ENCODE assay signal across 12 mouse cellular contexts in the genomic region with DNA sequence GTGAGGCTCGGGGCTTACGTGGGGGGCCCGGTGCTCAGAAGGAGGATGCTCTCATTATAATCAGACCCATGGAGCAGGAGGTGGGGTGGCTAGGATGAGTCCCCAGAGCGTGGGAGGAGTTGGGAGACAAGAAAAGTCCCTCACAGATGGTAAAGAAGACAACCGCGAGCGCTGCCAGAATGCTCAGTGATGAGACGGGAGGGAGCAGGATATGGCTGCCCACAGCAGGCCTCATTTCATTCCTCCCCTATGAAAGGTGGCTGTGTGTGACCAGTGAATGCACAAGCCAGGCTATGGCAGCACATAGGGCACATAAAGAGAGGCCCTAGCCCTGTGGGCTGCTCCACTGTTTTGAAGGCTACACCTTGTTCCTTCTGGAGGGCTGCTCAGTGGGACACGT.
DNase-seq lines count a peak whose midpoint lies in the region; ATAC-seq and TF ChIP-seq lines count a peak whose summit lies in the region.
"Had no signal": no experiment of that assay in that cellular context is flagged by ENCODE, and none has a peak within 500 bp of the region (broad histone marks: within the 10 kb centered on the region; RNA-seq: fewer than 3 reads in every experiment).

No protein-coding gene starts in this region.

- H3K4me3 ChIP-seq in midbrain, embryonic 11.5 days (ENCODE audit: low read depth, low read length), result no peak overlapping the region
- H3K4me3 ChIP-seq in midbrain, postnatal 0 days (ENCODE audit: low read depth, low read length), result no peak overlapping the region
- H3K4me3 ChIP-seq in kidney, embryonic 15.5 days (replicated peaks), result no peak overlapping the region
- H3K4me3 ChIP-seq: forebrain, embryonic 12.5 days; intestine, embryonic 15.5 days had no signal

- 85% methylated on average over 9 of the region's 9 CpGs for WGBS in midbrain, embryonic 11.5 days
- 82% methylated on average over 9 of the region's 9 CpGs for WGBS in midbrain, postnatal 0 days
- 84% methylated on average over 9 of the region's 9 CpGs for WGBS in kidney, embryonic 15.5 days

- peak; percentile 33 for DNase-seq in cerebellum, adult 8-10 months
- no peak for DNase-seq in cerebellum, postnatal 14 days
- DNase-seq in midbrain, embryonic 11.5 days (ENCODE audit: low spot score, missing footprints), result peak; percentile 78
- DNase-seq in midbrain, postnatal 0 days (ENCODE audit: low spot score), result no peak
- DNase-seq in layer of hippocampus, postnatal 25 days (ENCODE audit: extremely low spot score in 1 of 2, low spot score in 1 of 2), result peak; percentile 37 to 40
- peak; percentile 79 for DNase-seq in telencephalon, adult 2 months (ENCODE audit: low read depth, low spot score)
- no peak for DNase-seq in adrenal gland, adult 8-10 months
- DNase-seq: heart, postnatal 14 days; liver, postnatal 0 days had no signal

- H3K36me3 ChIP-seq in midbrain, embryonic 11.5 days (ENCODE audit: control insufficient read depth, insufficient read depth, low read length), result no peaks in the 10 kb centered on the region
- peaks cover 23% of the 10 kb centered on the region for H3K36me3 ChIP-seq in midbrain, postnatal 0 days (ENCODE audit: insufficient read depth, low read length)
- H3K36me3 ChIP-seq in kidney, embryonic 15.5 days, result peaks cover 18% of the 10 kb centered on the region

- no peak overlapping the region for H3K9ac ChIP-seq in midbrain, embryonic 11.5 days (ENCODE audit: low read length)
- H3K9ac ChIP-seq in midbrain, postnatal 0 days (replicated peaks; ENCODE audit: low read length, poor library complexity, severe bottlenecking), result no peak overlapping the region
- H3K9ac ChIP-seq in kidney, embryonic 15.5 days, result no peak overlapping the region
- H3K9ac ChIP-seq: forebrain, embryonic 12.5 days; intestine, embryonic 15.5 days; liver, postnatal 0 days had no signal

- ATAC-seq in midbrain, embryonic 11.5 days (ENCODE audit: low FRiP score), result no peak
- no peak for ATAC-seq in midbrain, postnatal 0 days (ENCODE audit: low FRiP score)
- ATAC-seq in kidney, embryonic 15.5 days (replicated peaks; ENCODE audit: low FRiP score), result no peak
- ATAC-seq: intestine, embryonic 15.5 days; liver, postnatal 0 days had no signal

- TF ChIP-seq CTCF in midbrain, postnatal 0 days (IDR thresholded peaks at IDR 0.05), result no peak

- H3K4me2 ChIP-seq in midbrain, embryonic 11.5 days, result no peak overlapping the region
- no peak overlapping the region for H3K4me2 ChIP-seq in midbrain, postnatal 0 days (ENCODE audit: low read depth, low read length, poor library complexity, severe bottlenecking)
- no peak overlapping the region for H3K4me2 ChIP-seq in kidney, embryonic 15.5 days
- H3K4me2 ChIP-seq: forebrain, embryonic 12.5 days; intestine, embryonic 15.5 days had no signal

- H3K27me3 ChIP-seq in midbrain, embryonic 11.5 days (ENCODE audit: control insufficient read depth, insufficient read depth, low read length), result no peaks in the 10 kb centered on the region
- no peaks in the 10 kb centered on the region for H3K27me3 ChIP-seq in midbrain, postnatal 0 days (ENCODE audit: insufficient read depth, low read length)
- no peaks in the 10 kb centered on the region for H3K27me3 ChIP-seq in kidney, embryonic 15.5 days
- H3K27me3 ChIP-seq: forebrain, embryonic 12.5 days; intestine, embryonic 15.5 days had no signal

- no peak overlapping the region for H3K27ac ChIP-seq in midbrain, embryonic 11.5 days (ENCODE audit: low read depth, low read length)
- no peak overlapping the region for H3K27ac ChIP-seq in midbrain, postnatal 0 days (ENCODE audit: low read depth, low read length)
- H3K27ac ChIP-seq in kidney, embryonic 15.5 days, result no peak overlapping the region
- H3K27ac ChIP-seq: forebrain, embryonic 12.5 days; intestine, embryonic 15.5 days had no signal

- no peaks in the 10 kb centered on the region for H3K4me1 ChIP-seq in midbrain, embryonic 11.5 days (ENCODE audit: control insufficient read depth, insufficient read depth, low read length)
- no peaks in the 10 kb centered on the region for H3K4me1 ChIP-seq in midbrain, postnatal 0 days (ENCODE audit: insufficient read depth, low read length)
- H3K4me1 ChIP-seq in kidney, embryonic 15.5 days, result peaks cover 3% of the 10 kb centered on the region; the same call in 1 of the 2 replicates
- H3K4me1 ChIP-seq: forebrain, embryonic 12.5 days had no signal

- H3K9me3 ChIP-seq in midbrain, embryonic 11.5 days (ENCODE audit: control insufficient read depth, low read length), result no peaks in the 10 kb centered on the region; the same call in 1 of the 2 replicates
- H3K9me3 ChIP-seq in midbrain, postnatal 0 days (ENCODE audit: low read length), result 0 out of 2 replicates have a peak, but pooled peaks cover 3% of the 10 kb centered on the region
- H3K9me3 ChIP-seq in kidney, embryonic 15.5 days (replicated peaks), result 0 out of 2 replicates have a peak, but pooled peaks cover 3% of the 10 kb centered on the region
- H3K9me3 ChIP-seq: forebrain, embryonic 12.5 days; intestine, embryonic 15.5 days had no signal

Comparison
In these comparisons a context has a peak if more than half of its experiments do, and no peak if none do; other contexts are left out.
1. DNase-seq: peak in cerebellum, adult 8-10 months (single experiment), midbrain, embryonic 11.5 days (single experiment), layer of hippocampus, postnatal 25 days (2 of 2) and telencephalon, adult 2 months (single experiment); none in cerebellum, postnatal 14 days (0 of 2), midbrain, postnatal 0 days (single experiment) and adrenal gland, adult 8-10 months (single experiment).